Mouse (Mus musculus): ENCODE data around the gene Trim62.

The Trim62 gene

GRCm38 (mm10) chr4:128877520-128877919 is 5.9 kb upstream of the Trim62 start:
- TF ChIP-seq GATA4 (IDR thresholded peaks at IDR 0.05; ENCODE audit: insufficient replicate concordance, low read length), result no peak

GRCm38 (mm10) chr4:128878901-128879491 is 4.4 kb upstream of the Trim62 start:
- TF ChIP-seq GATA4 (IDR thresholded peaks at IDR 0.05; ENCODE audit: insufficient replicate concordance, low read length), result no peak

GRCm38 (mm10) chr4:128883801-128884710 is 676 bp downstream of the Trim62 start:
- TF ChIP-seq GATA4 (IDR thresholded peaks at IDR 0.05; ENCODE audit: insufficient replicate concordance, low read length), result no peak

GRCm38 (mm10) chr4:128884711-128885095 is 1.3 kb downstream of the Trim62 start:
- no peak for TF ChIP-seq GATA4 (IDR thresholded peaks at IDR 0.05; ENCODE audit: insufficient replicate concordance, low read length)

- no peak for TF ChIP-seq GATA4 (IDR thresholded peaks at IDR 0.05; ENCODE audit: insufficient replicate concordance, low read length)
Observed at GRCm38 (mm10) chr4:128885540-128885939, 2.2 kb downstream of the Trim62 start.

- no peak for TF ChIP-seq GATA4 (IDR thresholded peaks at IDR 0.05; ENCODE audit: insufficient replicate concordance, low read length)
Observed at GRCm38 (mm10) chr4:128886571-128886970, 3.2 kb downstream of the Trim62 start.

- TF ChIP-seq GATA4 (IDR thresholded peaks at IDR 0.05; ENCODE audit: insufficient replicate concordance, low read length), result no peak
Observed at GRCm38 (mm10) chr4:128887026-128887425, 3.6 kb downstream of the Trim62 start.

- no peak for TF ChIP-seq GATA4 (IDR thresholded peaks at IDR 0.05; ENCODE audit: insufficient replicate concordance, low read length)
Observed at GRCm38 (mm10) chr4:128887641-128888091, 4.3 kb downstream of the Trim62 start.

- TF ChIP-seq GATA4 (IDR thresholded peaks at IDR 0.05; ENCODE audit: insufficient replicate concordance, low read length), result no peak
Observed at GRCm38 (mm10) chr4:128888436-128888990, 5.1 kb downstream of the Trim62 start.

- TF ChIP-seq GATA4 (IDR thresholded peaks at IDR 0.05; ENCODE audit: insufficient replicate concordance, low read length), result no peak
Observed at GRCm38 (mm10) chr4:128889752-128890630, 6.6 kb downstream of the Trim62 start.

- peak; percentile 26; the same call in 1 of the 2 replicates for TF ChIP-seq GATA4 (IDR thresholded peaks at IDR 0.05; ENCODE audit: insufficient replicate concordance, low read length)
Observed at GRCm38 (mm10) chr4:128891157-128891556, 7.8 kb downstream of the Trim62 start.

GRCm38 (mm10) chr4:128891746-128892145 is 8.4 kb downstream of the Trim62 start:
- TF ChIP-seq GATA4 (IDR thresholded peaks at IDR 0.05; ENCODE audit: insufficient replicate concordance, low read length), result no peak

GRCm38 (mm10) chr4:128892188-128892587 is 8.8 kb downstream of the Trim62 start:
- TF ChIP-seq GATA4 (IDR thresholded peaks at IDR 0.05; ENCODE audit: insufficient replicate concordance, low read length), result no peak

- no peak for TF ChIP-seq GATA4 (IDR thresholded peaks at IDR 0.05; ENCODE audit: insufficient replicate concordance, low read length)
Observed at GRCm38 (mm10) chr4:128894112-128894511, 10.7 kb downstream of the Trim62 start.

- TF ChIP-seq GATA4 (IDR thresholded peaks at IDR 0.05; ENCODE audit: insufficient replicate concordance, low read length), result no peak
Observed at GRCm38 (mm10) chr4:128895841-128896240, 12.5 kb downstream of the Trim62 start.
